Mouse (Mus musculus): ENCODE data around the gene Cbr3.

DNA sequence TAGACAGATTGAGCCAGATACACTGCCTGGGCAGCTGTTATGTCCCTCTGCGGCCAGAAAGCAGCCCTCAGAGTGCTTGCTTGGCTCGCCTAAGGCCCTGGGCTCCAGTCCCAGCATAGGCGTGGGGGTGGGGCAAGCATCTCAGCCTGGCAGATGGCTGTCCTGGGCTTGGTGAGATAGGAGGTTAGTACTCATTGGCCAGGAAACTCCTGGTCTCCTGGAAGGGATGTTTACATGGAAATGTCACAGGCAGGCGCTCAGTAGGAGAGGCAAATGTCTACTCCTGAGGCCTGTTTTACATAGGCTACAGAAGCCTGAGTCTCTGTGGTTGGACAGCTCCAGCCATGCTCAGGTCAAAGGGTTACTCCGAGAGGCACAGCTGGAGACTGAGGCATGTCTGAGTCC is 34.3 kb downstream of the Cbr3 start:
- TF ChIP-seq NANOG (IDR thresholded peaks at IDR 0.05; ENCODE audit: borderline replicate concordance, low read length) = no peak; the same call in 1 of the 2 replicates
- no peak for TF ChIP-seq CTCF (conservative IDR thresholded peaks at IDR 0.05; ENCODE audit: low read length)

Data from E14TG2a.4 (cell line).